Mouse (Mus musculus) embryonic fibroblast, embryonic 13.5 days (primary cell): ENCODE measurements at regions not wholly inside any gene's neighbourhood (a gene's known extent, or its start where the extent isn't known, plus 50 kb on each side); places are given as distances from the start of the nearest gene placed in this dataset.

Experiments used
- CTCF ChIP-seq: IDR thresholded peaks from 2 replicates; pipeline ENCODE4 v1.5.1; 2011; ENCODE audit warnings: mild to moderate bottlenecking, control low read depth, low read length, moderate library complexity, borderline replicate concordance; ENCODE audit not compliant: insufficient read depth
- POLR2A ChIP-seq: IDR thresholded peaks from 2 replicates; pipeline ENCODE4 v1.6.1; 2011; ENCODE audit warnings: low read depth, mild to moderate bottlenecking, control low read depth, low read length, moderate library complexity

DNA sequence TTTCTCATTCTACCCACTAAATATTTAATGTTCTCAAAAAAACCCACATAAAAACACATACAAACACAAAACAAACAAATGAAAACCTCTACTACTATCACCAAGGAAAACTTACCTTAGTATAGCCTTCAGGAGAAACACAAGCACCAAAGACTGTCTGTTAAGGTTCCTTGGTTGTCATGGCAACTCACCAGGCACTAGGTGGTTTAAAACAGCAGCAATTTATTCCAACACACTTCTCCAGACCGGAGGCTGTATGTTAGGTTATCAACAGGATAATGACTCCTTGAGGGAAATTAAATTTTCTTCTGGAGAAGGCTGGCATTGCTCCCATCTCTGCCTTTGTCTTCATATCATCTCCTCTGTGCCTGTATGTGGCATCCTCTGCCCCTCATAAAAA, 183.8 kb upstream of the Hey2 start:
- TF ChIP-seq CTCF (no peak), POLR2A (no peak)
